10 mouse cellular contexts compared by ENCODE assay signal in genomic region chr11:119206562-119206961, GRCm38 (mm10). TPM values are rescaled to one million over a fixed set of nuclear protein-coding genes. Genes with fewer than 3 reads are reported as not detected.
DNase-seq lines count a peak whose midpoint lies in the region; ATAC-seq lines count a peak whose summit lies in the region.
"Had no signal": no experiment of that assay in that cellular context is flagged by ENCODE, and none has a peak within 500 bp of the region (broad histone marks: within the 10 kb centered on the region; RNA-seq: fewer than 3 reads in every experiment).

No protein-coding gene starts in this region.

- no peak for ATAC-seq in CD4-positive, CD25-positive, alpha-beta regulatory T cell, adult 4 months
- ATAC-seq in neural tube, embryonic 15.5 days (ENCODE audit: low FRiP score) = no peak
- ATAC-seq in neutrophil, adult 5-6 weeks (ENCODE audit: extremely low read depth, insufficient number of reproducible peaks, low FRiP score, poor library complexity, severe bottlenecking) = peak; percentile 51

- H3K9me3 ChIP-seq in neural tube, embryonic 15.5 days (replicated peaks) = no peaks in the 10 kb centered on the region
- H3K9me3 ChIP-seq: heart, embryonic 13.5 days; neural tube, embryonic 12.5 days had no signal

- peaks cover 27% of the 10 kb centered on the region for H3K36me3 ChIP-seq in neural tube, embryonic 15.5 days

- no peak overlapping the region for H3K4me2 ChIP-seq in neural tube, embryonic 15.5 days
- H3K4me2 ChIP-seq: heart, embryonic 13.5 days; neural tube, embryonic 12.5 days had no signal

- no peak overlapping the region for H3K9ac ChIP-seq in neural tube, embryonic 15.5 days (replicated peaks)
- H3K9ac ChIP-seq: heart, embryonic 13.5 days; neural tube, embryonic 12.5 days had no signal

- intact Hi-C loops in gastrocnemius, postnatal 14 days (cut with DNase I; ENCODE audit: low total_unique reads) = loop anchor here (5.0 kb wide), 1 partner anchor 41 kb away; no protein-coding TSS in a partner anchor
- intact Hi-C loops in left cerebral cortex, postnatal 4 days (cut with DNase I) = no loop called here

- peaks cover 31% of the 10 kb centered on the region for H3K4me1 ChIP-seq in neural tube, embryonic 15.5 days

- DNase-seq in CD4-positive, CD25-positive, alpha-beta regulatory T cell, adult 2 months (ENCODE audit: low read depth, low spot score) = peak; percentile 73
- peak; percentile 76 for DNase-seq in neural tube, embryonic 10.5 days (ENCODE audit: extremely low spot score, low spot score)
- DNase-seq in cerebellum, adult 18-20 months = peak; percentile 81 to 88
- peak; percentile 76 for DNase-seq in gastrocnemius, postnatal 14 days
- peak; percentile 82 for DNase-seq in left cerebral cortex, postnatal 4 days

- no peaks in the 10 kb centered on the region for H3K27me3 ChIP-seq in neural tube, embryonic 15.5 days (replicated peaks)
- H3K27me3 ChIP-seq: heart, embryonic 13.5 days; neural tube, embryonic 12.5 days had no signal

- no peak overlapping the region for H3K27ac ChIP-seq in neural tube, embryonic 15.5 days (replicated peaks)
- H3K27ac ChIP-seq: heart, embryonic 13.5 days; neural tube, embryonic 12.5 days had no signal

- WGBS in neural tube, embryonic 15.5 days = 46% methylated on average over 5 of the region's 5 CpGs

- H3K4me3 ChIP-seq in neural tube, embryonic 15.5 days (replicated peaks) = no peak overlapping the region
- H3K4me3 ChIP-seq: heart, embryonic 13.5 days; neural tube, embryonic 12.5 days had no signal

RNA-seq across cellular contexts. Expression of gene Tbc1d16, which starts 21.7 kb away (rescaled TPM):
- polyA plus RNA-seq in CD4-positive, CD25-positive, alpha-beta regulatory T cell, adult 4 months (2017; shearing (Covaris generic)) = 1 to 10 TPM in 1 of 2 experiments, under 1 TPM in 1; 0.72 to 1.0 TPM
- polyA plus RNA-seq in neural tube, embryonic 15.5 days (2015; fragmentation: Nextera tagmentation; extraction: Ambion mirVana) = 43.9 and 47.4 TPM in 2 replicates
- total RNA-seq in gastrocnemius, postnatal 14 days (2021) = 10 to 100 TPM; 14.3 to 18.5 TPM
- 100 to 1,000 TPM; 217 to 222 TPM for total RNA-seq in left cerebral cortex, postnatal 4 days (2021)
- total RNA-seq in neutrophil, adult 5-6 weeks (2017) = 0.12 and 0.23 TPM in 2 replicates

RNA-seq across cellular contexts. Expression of gene Ccdc40, which starts 21.8 kb away (rescaled TPM):
- 1 to 10 TPM; 2.9 to 3.6 TPM for polyA plus RNA-seq in CD4-positive, CD25-positive, alpha-beta regulatory T cell, adult 4 months (2017; shearing (Covaris generic))
- 12.6 and 13.2 TPM in 2 replicates for polyA plus RNA-seq in neural tube, embryonic 15.5 days (2015; fragmentation: Nextera tagmentation; extraction: Ambion mirVana)
- total RNA-seq in gastrocnemius, postnatal 14 days (2021) = not detected
- 1 to 10 TPM; 7.3 to 8.5 TPM for total RNA-seq in left cerebral cortex, postnatal 4 days (2021)
- not detected in 2 replicates for total RNA-seq in neutrophil, adult 5-6 weeks (2017)

Comparison
In these comparisons a context has a peak if more than half of its experiments do, and no peak if none do; other contexts are left out.
1. RNA of gene Tbc1d16, which starts 21.7 kb away (total RNA-seq): 217 to 222 TPM in left cerebral cortex, postnatal 4 days and 14.3 to 18.5 TPM in gastrocnemius, postnatal 14 days; 0.12 to 0.23 TPM in neutrophil, adult 5-6 weeks; every median in the first group is over 10 times any median in the second.
2. Peak in every context shown above with its lines, with median percentiles within 50 percentile points of each other: DNase-seq.